Mouse (Mus musculus): Measurements from ENCODE around the gene Cyp4f14.

- TF ChIP-seq POLR2A (IDR thresholded peaks at IDR 0.05; ENCODE audit: extremely low read depth, insufficient read depth, low read length) (no peak), CTCF (IDR thresholded peaks at IDR 0.05; ENCODE audit: extremely low read depth, insufficient read depth, low read length) (no peak)
These were observed 26.5 kb upstream of the Cyp4f14 start for GRCm38 (mm10) chr17:32943661-32944060.
